Mouse (Mus musculus) liver, postnatal 0 days (tissue): ENCODE data around the gene Cc2d2b.

Experiments used
- CTCF ChIP-seq: sonication (generic); IDR thresholded peaks from 2 replicates; pipeline ENCODE4 v1.5.1; 2016; ENCODE audit warnings: antibody characterized with exemption, low read depth
- EP300 ChIP-seq: IDR thresholded peaks from 2 replicates; pipeline ENCODE4 v1.6.1; 2016; ENCODE audit warnings: antibody characterized with exemption, low read depth, mild to moderate bottlenecking

- TF ChIP-seq EP300 (no peak), CTCF (no peak)
These were observed 22.4 kb upstream of the Cc2d2b start for GRCm38 (mm10) chr19:40726148-40726547.
